Mouse (Mus musculus) regulatory T cell (primary cell): ENCODE measurements around the gene Nudt1.

ENCODE experiments used
- in situ Hi-C: fragments of 300-600 bp; cut with MboI, MseI; formaldehyde crosslinking; loops from one replicate; pipeline ENCODE4 v1.15.1; 2025; ENCODE audit warnings: high pct_unique_total_duplicates

Gene Nudt1

DNA sequence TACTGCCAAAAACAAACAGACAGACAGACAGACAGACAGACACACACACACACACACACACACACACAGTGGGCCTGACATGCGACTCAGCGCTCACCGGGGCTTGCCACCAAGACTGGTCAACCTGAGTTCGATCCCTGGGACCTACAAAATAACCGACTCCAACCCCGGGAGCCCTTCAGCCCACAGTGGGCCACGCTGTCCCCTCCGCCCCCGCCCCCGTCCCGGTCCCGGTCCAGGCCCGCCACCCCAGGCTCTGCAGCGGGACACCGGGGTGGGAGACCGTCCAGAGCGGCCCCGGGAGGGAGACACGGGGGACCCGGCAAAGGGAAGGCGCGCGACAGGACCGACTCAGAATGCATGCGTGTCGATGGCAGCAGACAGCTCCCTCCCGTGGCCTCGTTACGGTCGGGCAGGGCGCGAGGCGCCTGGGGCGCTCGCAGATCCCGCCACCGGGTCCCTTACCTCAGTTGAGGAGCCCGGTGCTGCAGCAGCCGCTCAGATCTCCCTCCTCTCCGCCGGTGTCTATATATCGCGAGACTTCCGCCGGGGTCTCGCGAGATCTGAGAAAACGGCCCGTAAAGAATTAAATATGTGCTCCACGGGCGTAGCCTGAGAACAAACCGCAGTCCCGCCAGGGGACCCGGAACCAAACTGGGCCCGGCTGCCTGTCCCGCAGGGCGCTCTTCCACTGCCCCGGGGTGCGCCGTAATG lies at the start of gene Nudt1, which contains the start of gene Mad1l1:
Gene Nudt1 (plus strand): TSS at position 615 of the 714 bp plus-strand sequence.
Gene Mad1l1 (minus strand): TSS at position 511 of the 714 bp plus-strand sequence.
- in situ Hi-C loops = no loop called here

DNA sequence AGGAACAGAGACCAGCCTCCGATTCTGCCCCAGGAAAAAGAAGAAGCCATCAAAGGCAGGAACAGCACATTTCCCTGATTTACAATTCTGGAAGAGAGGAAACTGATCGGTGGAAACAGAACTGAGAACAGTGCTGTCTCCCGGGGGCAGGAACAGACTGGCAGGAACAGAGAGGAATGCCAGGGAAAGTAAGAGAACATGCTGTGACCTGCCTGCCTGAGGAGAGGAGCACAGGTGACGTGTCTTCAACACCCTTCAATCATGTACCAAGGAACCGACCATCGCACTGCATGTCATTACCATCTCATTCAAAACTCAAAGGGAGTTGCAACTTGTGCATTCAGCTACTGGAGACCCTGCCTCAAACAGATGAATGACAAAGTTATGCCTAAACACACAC lies 44.7 kb upstream of the Nudt1 start:
- in situ Hi-C loops = no loop called here

DNA sequence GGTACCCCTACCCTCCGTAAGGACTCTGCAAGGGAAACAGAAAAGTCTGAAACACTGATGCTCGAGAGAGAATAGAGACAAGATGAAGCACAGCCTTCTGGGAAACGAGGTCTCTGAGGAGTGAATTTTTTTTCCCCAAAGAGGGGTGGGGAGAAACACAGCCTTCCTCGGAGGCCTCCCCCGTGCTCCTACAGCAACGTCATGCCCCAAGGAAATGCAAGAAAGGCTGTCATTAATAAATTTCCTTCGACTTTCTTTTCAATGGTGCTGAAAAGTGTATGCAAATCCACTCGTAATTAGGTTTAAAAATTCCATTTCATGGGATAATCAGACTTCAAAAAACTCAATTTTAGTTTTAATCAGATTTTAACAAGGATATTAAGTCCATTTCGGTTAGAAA lies 41.3 kb upstream of the Nudt1 start:
- in situ Hi-C loops = no loop called here

DNA sequence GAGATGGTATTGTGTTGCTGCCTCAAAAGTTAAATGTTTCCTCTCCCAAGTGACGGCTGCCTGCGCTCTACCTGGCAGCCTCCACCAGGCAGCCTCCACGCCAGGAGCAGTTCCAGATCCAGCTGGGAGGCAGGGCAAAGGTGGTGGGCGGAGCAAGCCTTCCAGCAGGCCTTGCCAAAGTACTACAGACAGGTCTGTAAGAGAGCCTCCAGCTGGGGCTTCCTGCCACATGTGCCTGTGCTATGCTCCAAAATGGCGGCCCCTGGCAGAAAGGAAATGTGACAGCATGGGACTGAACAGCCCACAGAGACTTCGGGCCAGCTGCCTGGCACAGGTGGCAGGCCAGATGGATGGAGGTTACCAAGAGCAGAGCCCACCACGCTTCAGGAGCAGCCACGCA lies 39.1 kb upstream of the Nudt1 start:
- in situ Hi-C loops = no loop called here

DNA sequence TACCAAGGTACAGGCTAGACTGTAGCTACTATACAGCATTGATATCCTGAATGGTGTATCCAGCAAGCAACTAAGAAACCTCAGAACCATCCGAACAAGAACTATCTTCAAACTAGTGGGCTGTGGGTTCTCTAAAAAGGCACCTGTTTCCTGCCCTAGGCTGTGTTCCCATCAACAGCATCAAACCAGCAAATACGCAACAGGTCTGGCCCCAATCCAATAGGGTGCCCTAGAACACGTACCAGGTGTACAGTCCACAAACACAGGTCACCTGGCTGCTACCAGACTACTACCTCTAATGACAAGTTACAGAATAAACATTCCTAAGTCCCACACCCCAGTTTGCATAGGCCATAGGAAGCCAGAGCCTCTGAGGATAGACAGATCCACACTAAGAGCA lies 38.6 kb upstream of the Nudt1 start:
- in situ Hi-C loops = no loop called here

DNA sequence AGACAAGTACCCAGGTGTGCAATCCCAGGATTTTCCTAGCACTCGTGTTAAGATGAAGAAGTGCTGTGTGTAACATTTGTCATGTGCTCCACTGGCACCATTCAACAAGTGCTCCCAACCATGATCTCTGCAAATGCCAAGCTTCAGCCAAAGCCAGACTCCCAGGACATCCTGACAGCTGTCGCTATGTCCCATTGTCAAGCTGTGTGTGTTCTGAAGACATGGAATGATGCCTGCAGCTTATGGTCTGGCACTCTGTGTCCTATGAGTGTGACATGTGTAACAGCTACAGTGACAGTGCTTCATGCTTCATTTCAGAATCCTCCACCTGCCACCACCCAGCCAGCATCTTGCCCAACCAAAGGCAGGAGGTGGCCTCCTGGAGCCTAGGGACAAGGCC lies 37.4 kb upstream of the Nudt1 start:
- in situ Hi-C loops = no loop called here

DNA sequence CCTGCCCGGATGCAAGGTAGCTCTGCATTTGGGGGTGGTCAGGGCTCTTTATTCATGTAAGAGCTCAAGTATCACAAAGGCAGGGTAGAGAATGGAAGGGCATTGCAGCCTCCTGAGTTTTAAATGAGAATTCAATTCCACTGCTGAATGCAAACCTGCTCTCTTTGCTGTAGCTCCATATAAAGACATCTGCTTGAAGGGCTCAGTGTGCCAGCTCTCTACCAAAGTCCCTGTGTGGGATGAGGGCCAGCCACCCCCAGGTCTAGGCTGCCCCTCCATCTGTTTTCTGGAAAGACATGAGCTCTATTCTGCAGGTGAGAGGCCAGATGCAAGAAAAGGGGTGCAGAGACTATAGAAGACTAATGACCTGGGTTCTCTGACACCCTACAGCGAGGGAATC lies 36.7 kb upstream of the Nudt1 start:
- in situ Hi-C loops = no loop called here

DNA sequence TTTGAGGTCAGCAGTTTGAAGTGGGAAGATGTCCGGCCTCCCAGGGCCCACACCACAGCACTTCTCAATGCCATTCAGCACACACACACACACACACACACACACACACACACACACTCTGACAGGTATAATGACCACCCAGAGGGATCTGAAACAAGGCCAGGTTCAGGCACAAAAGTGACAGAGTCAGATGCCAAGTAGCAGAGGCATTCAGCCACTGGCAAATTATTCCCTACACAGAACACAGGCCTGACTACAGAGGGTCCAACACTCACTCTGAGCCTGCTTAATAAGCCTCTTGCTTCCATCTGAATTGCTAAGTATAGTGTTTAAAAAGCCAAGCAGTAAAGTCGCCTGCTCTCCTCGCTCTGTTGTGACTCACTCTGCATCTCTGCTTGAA lies 33.2 kb upstream of the Nudt1 start:
- in situ Hi-C loops = no loop called here

DNA sequence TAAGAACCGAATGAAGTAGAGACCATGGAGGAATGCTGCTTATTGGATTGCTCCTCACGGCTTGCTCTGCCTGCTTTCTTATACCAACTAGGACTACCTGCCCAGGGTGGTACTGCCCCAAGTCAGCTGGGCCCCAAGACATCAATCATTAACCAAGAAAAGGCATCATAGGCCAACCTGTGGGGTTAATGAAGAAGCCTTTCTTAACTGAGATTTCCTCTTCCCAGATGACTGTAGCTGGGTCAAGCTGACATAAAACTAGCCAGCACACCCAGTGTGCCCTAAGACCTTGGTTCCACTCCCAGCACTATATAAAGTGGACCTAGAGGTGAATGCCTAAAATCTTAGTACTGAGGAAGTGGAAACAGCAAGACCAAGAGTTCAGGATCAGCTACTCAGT lies 32.3 kb upstream of the Nudt1 start:
- in situ Hi-C loops = no loop called here

DNA sequence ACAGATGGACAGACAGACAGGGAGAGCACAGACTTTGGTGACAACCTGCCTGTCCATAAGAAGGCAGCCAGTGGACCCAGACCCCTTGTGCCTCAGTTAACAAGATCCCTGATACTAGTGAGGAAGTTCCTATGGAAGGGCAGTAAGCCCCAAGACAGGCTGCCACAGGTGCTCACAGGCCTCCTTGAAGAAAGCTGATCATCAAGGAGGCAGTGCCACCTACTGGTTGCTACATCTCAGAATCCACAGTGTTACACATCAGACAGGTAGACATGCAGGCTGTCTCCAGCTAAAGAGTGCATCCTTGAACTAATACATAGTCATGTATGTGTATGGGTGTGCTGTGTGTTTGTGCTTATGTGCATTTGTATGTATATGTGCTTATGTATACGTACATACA lies 29.3 kb upstream of the Nudt1 start:
- in situ Hi-C loops = loop anchor here (5.0 kb wide), 1 partner anchor 95 kb away; no protein-coding TSS in a partner anchor

DNA sequence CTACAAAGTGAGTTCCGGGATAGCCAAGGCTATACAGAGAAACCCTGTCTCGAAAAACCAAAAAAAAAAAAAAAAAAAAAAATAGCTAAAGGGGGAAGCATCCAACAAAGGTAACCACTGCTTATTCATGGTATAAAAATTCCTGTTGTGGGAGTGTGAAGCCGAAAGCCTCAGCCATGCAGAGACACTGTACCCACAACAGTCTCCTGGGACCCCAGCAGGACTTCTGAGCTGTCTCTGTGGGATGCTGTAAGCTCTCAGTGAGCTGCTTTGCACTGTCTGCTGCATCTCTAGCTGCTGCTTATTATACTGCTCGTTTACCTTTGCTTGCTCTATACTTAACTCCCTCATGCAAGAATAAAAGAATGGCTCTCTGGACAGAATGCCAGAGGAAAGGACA lies 23.2 kb upstream of the Nudt1 start:
- in situ Hi-C loops = no loop called here

DNA sequence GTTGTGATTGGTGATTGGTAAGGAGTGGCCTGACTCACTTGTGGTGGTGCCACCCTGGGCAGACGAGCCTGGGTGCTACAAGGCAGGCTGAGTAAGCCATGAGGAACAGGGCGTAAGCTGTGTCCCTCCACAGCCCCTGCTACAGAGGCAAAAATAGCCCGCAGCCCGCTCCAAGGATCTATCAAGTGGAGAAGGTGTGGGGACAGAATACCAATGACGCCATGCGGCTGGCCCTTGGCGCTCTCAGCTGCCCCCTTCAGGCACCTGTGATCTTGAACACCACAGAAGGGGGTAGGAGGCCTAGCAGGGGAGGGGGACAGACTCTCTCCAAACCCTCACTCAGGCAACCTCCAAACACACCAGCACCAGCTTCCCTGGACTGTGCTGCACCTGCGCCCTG lies 15.4 kb upstream of the Nudt1 start:
- in situ Hi-C loops = no loop called here

DNA sequence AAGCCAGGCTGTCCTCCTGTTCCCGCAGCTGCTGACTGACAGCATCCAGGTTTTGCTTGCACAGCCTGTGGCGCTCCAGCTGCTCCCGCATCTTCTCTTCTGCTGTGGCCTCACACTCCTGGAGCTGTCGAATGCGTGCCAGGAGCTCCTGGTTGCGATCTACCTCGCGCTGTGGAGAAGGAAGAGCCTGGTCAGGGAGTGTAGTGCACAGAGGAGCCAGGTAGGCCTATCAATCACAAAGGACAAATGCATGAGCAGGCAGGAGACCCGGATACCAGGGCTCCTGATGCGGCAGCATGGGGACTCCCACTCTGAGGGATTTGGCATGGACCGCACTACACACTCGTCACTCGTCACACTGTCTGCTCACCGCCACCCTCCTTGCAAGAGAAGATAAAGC lies 13.9 kb upstream of the Nudt1 start:
- in situ Hi-C loops = no loop called here

DNA sequence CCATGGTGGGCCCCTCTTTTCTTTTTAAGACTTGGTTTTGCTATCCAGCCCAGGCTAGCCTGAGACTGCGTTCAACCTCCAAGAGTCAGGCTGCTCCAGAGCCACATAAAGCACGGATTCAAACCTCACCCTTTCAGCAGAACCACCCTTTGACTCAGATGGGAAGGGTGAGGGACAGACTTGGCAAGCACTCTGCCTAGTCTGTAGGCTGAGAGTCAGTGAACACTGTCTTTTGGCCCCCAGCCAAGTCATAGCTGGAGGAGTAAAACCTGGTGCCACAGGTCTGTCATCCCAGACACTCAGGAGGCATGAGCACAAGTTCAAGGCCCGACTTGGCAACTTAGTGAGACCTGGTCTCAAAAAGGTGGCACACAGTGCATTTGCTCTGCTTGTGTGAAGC lies 4.7 kb upstream of the Nudt1 start:
- in situ Hi-C loops = no loop called here

DNA sequence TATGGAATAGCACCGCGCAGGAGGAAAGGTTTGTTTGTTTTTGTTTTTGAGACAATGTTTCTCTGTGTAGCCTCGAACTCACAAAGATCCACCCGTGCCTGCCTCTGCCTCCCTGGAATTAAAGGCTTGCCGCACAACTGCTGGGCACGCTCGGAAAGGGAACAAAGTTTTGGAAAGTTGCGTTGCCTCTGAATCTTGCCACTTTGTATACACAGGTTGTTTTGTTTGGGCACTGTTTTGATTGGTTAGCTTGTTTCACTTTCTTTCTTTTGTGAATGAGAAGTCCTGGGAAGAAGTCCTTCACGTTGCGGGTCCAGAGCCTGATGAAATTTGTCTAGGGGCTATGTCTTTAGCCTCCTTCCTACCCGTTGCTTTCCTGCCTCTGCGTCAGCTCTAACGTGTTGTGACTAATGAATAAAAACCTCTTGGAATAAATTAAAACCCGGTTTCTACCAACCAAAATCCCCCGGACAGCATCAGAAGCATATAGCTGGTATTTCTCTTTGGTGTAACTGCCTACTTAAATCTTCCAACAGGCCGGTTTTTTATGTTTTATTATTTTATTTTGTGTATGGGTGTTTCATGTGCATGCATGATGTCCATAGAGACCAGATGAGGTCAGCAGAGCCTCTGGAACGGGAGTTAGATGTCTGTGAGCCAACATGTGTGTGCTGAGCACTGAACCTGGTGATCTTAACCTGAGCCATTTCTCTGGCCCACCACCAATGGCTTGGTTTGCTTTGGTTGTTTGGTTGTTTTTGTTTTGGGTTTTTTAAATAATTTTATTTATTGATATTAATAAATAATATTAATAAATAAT lies 510 bp downstream of the Nudt1 start:
- in situ Hi-C loops = no loop called here

DNA sequence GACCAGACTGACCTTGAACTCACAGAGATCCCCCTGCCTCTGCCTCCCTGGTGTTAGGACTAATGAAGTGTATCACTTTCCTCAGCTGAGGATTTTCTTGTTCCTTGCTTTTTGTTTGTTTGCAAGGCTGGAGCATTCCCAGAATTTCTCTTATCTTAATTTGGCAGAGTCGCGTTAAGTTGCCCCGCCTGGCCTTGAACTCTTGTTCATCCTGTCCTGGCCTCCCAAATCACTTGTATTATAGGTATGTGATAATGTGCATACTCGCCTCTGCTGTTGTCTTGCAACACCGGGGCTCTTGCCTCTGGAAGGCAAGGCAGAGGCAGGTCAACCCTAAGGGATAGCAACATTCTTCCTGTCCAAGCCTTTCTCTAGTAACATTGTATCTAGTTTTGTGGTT lies 2.6 kb downstream of the Nudt1 start:
- in situ Hi-C loops = no loop called here

DNA sequence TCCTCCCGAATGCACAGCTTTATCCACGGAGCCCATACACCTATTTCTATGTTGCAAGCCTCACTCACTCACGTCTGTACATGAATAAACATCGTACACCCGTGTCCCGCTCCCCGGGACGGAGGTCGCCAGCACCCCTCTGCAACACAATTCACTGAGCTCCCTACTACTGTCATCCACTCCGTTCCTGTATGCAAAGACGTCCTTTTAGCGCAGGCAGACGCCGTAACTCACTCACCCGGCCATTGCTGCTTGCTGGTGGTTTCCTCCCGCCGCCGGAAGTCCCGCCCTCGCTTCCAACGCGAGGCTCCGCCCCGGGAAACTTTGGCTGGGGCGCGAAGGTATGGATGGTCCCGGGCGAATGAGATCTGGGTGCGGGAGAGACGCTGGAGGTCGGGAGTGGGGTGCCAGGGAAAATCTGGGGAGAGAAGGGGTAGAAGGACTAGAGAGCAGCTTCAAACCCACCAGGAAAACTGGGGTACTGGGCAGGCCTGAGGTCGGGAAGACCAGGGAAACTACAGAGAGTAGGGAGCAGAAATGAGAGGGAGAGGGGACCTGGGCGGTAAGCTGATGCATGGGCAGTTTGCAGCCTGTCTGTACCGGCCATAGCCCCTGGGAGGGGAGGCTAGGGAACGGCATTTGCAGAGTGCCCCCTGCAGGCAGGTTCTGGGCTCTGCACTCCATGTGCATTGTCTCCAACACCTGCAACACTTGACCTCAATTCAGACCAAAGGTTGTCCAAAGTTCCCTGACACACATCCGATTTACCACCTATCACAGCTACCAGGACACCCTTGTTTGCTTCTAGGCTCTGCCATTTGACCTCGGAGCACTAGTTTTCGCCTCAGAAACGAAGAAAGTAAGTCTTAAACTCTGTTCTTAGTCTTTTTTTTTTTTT lies 10.4 kb downstream of the Nudt1 start, which contains the start of gene Mrm2:
Gene Mrm2 (minus strand): TSS at position 284 of the 898 bp plus-strand sequence.
- in situ Hi-C loops = loop anchor here (25.0 kb wide), 1 partner anchor 495 kb away; the partner anchor contains the start of genes Gm26938 and Psmg3

DNA sequence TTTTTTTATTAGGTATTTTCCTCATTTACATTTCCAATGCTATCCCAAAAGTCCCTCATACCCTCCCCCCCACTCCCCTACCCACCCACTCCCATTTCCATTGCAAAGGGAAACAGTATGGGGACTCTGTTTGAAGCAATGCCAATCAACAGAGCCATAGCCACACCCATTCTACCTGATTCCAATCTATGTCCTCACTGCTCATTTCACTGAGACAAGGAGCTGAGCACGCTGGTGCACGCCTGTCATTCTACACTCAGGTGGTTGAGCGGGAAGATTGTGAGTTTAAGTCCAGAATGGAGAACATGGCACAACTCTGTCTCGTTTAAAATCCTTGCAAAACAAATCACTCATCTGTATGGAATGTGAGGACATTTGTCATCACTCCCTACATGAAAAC lies 11.1 kb downstream of the Nudt1 start:
- in situ Hi-C loops = loop anchor here (25.0 kb wide), 1 partner anchor 495 kb away; the partner anchor contains the start of genes Gm26938 and Psmg3

DNA sequence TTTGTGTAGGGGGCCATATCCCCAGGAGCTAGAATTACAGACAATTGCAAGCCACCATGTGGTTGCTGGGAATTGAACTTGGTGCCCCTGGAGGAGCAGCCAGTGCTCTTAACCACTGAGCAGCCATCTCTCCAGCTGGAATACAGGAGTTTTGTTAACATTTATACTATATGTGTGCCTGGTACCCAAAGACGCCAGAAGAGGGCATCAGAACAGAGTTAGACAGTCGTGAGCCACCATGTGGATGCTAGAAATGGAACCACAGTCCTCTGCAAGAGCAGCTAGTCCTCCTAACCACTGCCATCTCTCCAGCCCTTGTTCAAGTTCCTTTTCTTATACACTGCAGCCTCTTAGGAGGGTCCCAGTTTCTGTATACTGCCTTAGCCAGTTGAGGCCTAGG lies 12.2 kb downstream of the Nudt1 start:
- in situ Hi-C loops = loop anchor here (25.0 kb wide), 1 partner anchor 496 kb away; the partner anchor contains the start of genes Gm26938 and Psmg3

DNA sequence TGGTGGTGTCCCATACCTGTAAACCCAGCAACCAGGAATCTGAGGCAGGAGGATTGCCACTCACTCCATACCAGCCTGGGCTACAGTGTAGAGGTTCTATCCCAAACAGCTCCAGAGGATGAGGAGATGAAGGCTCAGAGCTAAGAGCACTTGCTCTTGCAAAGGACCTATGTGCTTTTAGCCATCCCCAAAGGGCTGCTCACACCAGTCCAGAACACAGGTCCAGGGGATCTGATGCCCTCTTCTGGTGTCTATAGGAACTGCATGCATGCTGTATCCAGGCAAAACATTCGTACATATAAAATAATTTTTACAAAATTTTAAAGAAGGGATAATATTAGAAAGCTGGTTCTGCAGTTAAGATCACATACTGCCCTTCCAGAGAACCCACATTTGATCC lies 15.2 kb downstream of the Nudt1 start:
- in situ Hi-C loops = loop anchor here (5.0 to 25.0 kb wide), 2 partner anchors 61 to 499 kb away; partner anchors contain the start of genes Gm26938 and Psmg3

DNA sequence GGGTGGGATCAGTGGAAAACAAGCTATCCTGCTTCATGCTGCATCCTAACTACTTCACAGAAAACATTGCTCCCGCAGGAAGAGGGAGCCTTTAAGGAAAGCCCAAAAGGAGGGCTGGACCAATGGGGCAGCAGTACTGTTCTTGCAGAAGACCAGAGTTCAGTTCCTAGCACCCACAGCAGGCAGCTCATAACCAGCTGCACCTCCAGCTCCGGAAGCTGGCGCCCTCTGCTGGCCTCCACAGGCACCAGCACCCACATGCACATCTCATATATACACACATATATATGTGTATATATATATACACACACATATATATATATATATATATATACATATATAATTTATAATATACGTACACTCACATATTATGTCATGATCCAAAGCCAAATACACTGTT lies 17.3 kb downstream of the Nudt1 start:
- in situ Hi-C loops = loop anchor here (5.0 to 25.0 kb wide), 2 partner anchors 59 to 501 kb away; partner anchors contain the start of genes Gm26938 and Psmg3
